Mouse (Mus musculus) limb, embryonic 15.5 days (tissue): ENCODE results near the gene Rcc2. TPM values are rescaled to one million over a fixed set of nuclear protein-coding genes. Genes with fewer than 3 reads are reported as not detected.

ENCODE experiments used
- ATAC-seq: fragments of 200-750 bp; cut with Nextera tagmentation; 2 replicates; pipeline ENCODE4 v1.8.0; 2017; ENCODE audit warnings: low read depth, moderate TSS enrichment; ENCODE audit not compliant: insufficient number of reproducible peaks, low FRiP score, low TSS enrichment
- H3K27ac ChIP-seq: fragments of 300-500 bp; sonication (generic); 2 replicates; pipeline ENCODE4 v1.5.1; 2015; ENCODE audit warnings: moderate library complexity, mild to moderate bottlenecking, inconsistent platforms
- H3K27me3 ChIP-seq: fragments of 300-500 bp; sonication (generic); 2 replicates; pipeline ENCODE4 v1.6.1; 2015; ENCODE audit warnings: inconsistent platforms
- H3K36me3 ChIP-seq: fragments of 300-500 bp; sonication (generic); 2 replicates; pipeline ENCODE4 v1.6.1; 2015; ENCODE audit warnings: inconsistent platforms
- H3K4me1 ChIP-seq: fragments of 300-500 bp; sonication (generic); 2 replicates; pipeline ENCODE4 v1.6.1; 2015; ENCODE audit warnings: inconsistent platforms
- H3K4me2 ChIP-seq: fragments of 300-500 bp; sonication (generic); 2 replicates; pipeline ENCODE4 v1.6.1; 2015; ENCODE audit warnings: mild to moderate bottlenecking, inconsistent platforms
- H3K4me3 ChIP-seq: fragments of 300-500 bp; sonication (generic); 2 replicates; pipeline ENCODE4 v1.5.1; 2015; ENCODE audit warnings: mild to moderate bottlenecking, inconsistent platforms
- H3K9ac ChIP-seq: fragments of 300-500 bp; sonication (generic); 2 replicates; pipeline ENCODE4 v1.6.1; 2015; ENCODE audit warnings: inconsistent platforms
- H3K9me3 ChIP-seq: fragments of 300-500 bp; sonication (generic); 2 replicates; pipeline ENCODE4 v1.6.1; 2016; ENCODE audit warnings: inconsistent platforms
- WGBS: fragments of 180-500 bp; shearing (Covaris S2); methylation state at CpG from one replicate; pipeline ENCODE4 v1.1.7; 2015; 5-methylcytosine and 5-hydroxymethylcytosine counted together
- polyA plus RNA-seq: library from polyadenylated mRNA; unstranded; fragments of >200 nt; fragmentation: Nextera tagmentation; extraction: Ambion mirVana; gene quantifications from 2 replicates; pipeline ENCODE4 v1.2.1, GENCODE M21; 2015

Rcc2 gene
- polyA plus RNA-seq, 1 experiment from 2014 or later: 32.5 TPM

- H3K9ac ChIP-seq: peak overlapping the region; percentile 92
- H3K4me3 ChIP-seq: peak overlapping the region; percentile 86
- ATAC-seq: peak; percentile 82
- under 1% methylated on average over 30 of the region's 68 CpGs for WGBS
- H3K36me3 ChIP-seq: peaks cover 12% of the 10 kb centered on the region; the same call in 1 of the 2 replicates
- H3K27ac ChIP-seq: peak overlapping the region; percentile 98
- no peaks in the 10 kb centered on the region; the same call in 1 of the 2 replicates for H3K27me3 ChIP-seq
- no peaks in the 10 kb centered on the region for H3K9me3 ChIP-seq
- peaks cover 54% of the 10 kb centered on the region for H3K4me1 ChIP-seq
- H3K4me2 ChIP-seq: peak overlapping the region; percentile 81
These were observed 2.4 kb downstream of the Rcc2 start for GRCm38 (mm10) chr4:140702611-140703327.

DNA sequence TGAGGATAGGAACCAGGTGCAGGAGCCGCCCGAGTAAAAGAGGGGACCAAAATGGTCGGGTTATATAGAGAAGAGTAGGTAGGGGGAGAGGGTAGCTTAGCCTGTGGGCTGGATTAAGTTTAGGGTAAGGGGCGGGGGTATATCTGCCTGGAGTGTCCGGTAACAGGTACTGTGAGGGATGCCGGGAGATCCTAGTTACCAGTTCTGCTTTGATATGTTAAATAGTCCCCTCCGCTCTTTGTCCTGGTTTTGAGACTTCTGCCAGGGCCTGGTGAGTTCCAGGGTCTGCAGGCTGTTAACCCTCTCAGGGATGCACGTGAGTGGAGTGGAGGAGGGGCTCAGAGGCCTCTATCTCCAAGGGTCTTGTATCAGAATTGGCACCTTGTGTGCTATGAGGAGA is 3.3 kb downstream of the Rcc2 start:
- Histone ChIP-seq H3K4me1 (peaks cover 63% of the 10 kb centered on the region), H3K4me3 (peak overlapping the region; percentile 86), H3K27ac (peak overlapping the region; percentile 98; the same call in 1 of the 2 replicates), H3K9ac (0 out of 2 replicates have a peak overlapping the region, but pooled peaks have one; percentile 92), H3K9me3 (no peaks in the 10 kb centered on the region), H3K36me3 (peaks cover 21% of the 10 kb centered on the region), H3K27me3 (no peaks in the 10 kb centered on the region; the same call in 1 of the 2 replicates), H3K4me2 (peak overlapping the region; percentile 81)
- no peak for ATAC-seq
- 11% methylated on average over 8 of the region's 8 CpGs for WGBS

- H3K36me3 ChIP-seq: peaks cover 26% of the 10 kb centered on the region
- WGBS: 45% methylated on average over 4 of the region's 4 CpGs
- H3K4me3 ChIP-seq: 0 out of 2 replicates have a peak overlapping the region, but pooled peaks have one; percentile 86
- peaks cover 67% of the 10 kb centered on the region for H3K4me1 ChIP-seq
- ATAC-seq: no peak
- H3K27ac ChIP-seq: peak overlapping the region; percentile 98
- 0 out of 2 replicates have a peak overlapping the region, but pooled peaks have one; percentile 92 for H3K9ac ChIP-seq
- H3K4me2 ChIP-seq: peak overlapping the region; percentile 81; the same call in 1 of the 2 replicates
- H3K9me3 ChIP-seq: no peaks in the 10 kb centered on the region
- no peaks in the 10 kb centered on the region for H3K27me3 ChIP-seq
These were observed 3.8 kb downstream of the Rcc2 start for GRCm38 (mm10) chr4:140704166-140704565.

DNA sequence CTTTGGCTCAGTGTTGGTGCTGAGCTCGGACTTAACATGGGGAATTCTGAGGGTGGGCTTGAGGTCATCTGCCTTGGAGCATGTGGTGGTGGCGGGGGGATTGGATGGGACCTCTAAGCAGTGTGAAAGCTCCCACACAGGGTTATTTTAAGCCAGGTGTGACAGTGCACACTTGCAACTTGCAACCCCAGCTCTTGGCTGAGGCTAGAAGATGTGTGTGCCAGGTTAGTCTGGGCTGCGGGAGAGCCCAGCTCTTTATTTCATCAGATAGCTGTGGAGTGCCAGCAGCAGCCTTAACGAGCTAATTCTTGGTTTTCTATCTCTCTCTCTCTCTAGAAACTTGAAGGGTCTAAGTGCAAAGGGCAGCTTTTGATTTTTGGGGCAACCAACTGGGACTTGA is 7.3 kb downstream of the Rcc2 start:
- Histone ChIP-seq H3K9ac (no peak overlapping the region), H3K36me3 (peaks cover 57% of the 10 kb centered on the region), H3K9me3 (no peaks in the 10 kb centered on the region), H3K4me3 (no peak overlapping the region), H3K27ac (no peak overlapping the region), H3K27me3 (no peaks in the 10 kb centered on the region), H3K4me1 (peaks cover 65% of the 10 kb centered on the region), H3K4me2 (no peak overlapping the region)
- WGBS: 65% methylated on average over 4 of the region's 4 CpGs
- no peak for ATAC-seq

DNA sequence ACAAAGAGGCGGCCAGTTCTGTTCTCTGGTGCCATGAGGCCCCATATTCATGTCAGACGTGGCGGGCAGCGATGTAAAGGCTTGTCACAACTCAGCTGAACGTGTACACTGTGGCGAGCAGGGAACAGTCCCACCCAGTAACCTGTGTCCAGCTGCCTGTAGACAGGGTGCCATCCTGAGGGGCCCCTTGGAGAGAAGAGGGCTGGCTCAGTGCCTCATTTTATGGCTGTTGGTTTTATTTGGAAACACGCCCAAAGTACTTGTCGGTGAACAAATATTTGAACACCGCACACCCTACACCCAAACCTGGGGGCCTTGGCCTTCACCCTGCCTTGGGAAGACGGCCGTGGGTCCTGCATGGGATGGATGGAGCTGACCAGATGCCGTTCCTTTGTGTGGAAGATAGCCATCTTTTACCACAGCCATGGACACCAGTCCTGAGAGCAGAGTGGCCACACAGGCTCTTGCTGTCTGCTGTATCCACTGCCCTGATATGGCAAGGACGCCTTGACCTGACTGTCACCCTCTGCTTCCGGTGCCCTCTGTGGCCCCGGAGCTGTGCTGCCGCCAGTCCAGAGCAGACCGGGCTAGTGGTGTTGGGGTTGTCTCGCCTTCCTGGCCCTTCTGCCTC is 8.1 kb downstream of the Rcc2 start:
- H3K4me2 ChIP-seq: no peak overlapping the region
- WGBS: 73% methylated on average over 18 of the region's 18 CpGs
- H3K27ac ChIP-seq: no peak overlapping the region; the same call in 1 of the 2 replicates
- no peak overlapping the region for H3K4me3 ChIP-seq
- H3K27me3 ChIP-seq: no peaks in the 10 kb centered on the region
- H3K4me1 ChIP-seq: peaks cover 64% of the 10 kb centered on the region
- H3K9me3 ChIP-seq: no peaks in the 10 kb centered on the region
- H3K9ac ChIP-seq: no peak overlapping the region
- ATAC-seq: no peak
- peaks cover 65% of the 10 kb centered on the region for H3K36me3 ChIP-seq

DNA sequence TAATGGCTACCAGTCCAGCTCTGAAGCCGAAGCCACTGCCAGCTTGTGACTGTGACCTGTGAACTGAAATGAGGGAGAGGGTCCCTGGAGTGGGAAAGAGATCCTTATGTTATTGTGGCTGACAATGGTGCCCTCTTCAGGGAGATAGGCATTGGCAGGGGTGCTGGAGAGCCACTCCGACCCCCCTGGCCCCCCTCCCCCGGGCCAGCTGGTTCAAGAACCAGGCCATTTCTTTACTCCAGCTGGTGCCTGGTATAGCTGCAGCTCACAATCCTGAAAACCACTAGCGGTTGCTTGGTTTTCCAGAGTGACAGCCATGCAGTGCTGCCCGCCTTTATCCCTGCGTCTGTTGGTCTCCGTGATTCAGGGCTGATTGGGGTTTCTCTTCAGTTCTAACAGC is 8.8 kb downstream of the Rcc2 start:
- Histone ChIP-seq H3K27me3 (no peaks in the 10 kb centered on the region), H3K36me3 (peaks cover 72% of the 10 kb centered on the region), H3K27ac (no peak overlapping the region), H3K9me3 (no peaks in the 10 kb centered on the region), H3K9ac (no peak overlapping the region), H3K4me1 (peaks cover 63% of the 10 kb centered on the region), H3K4me3 (no peak overlapping the region), H3K4me2 (no peak overlapping the region)
- WGBS: 78% methylated on average over 7 of the region's 7 CpGs
- ATAC-seq: no peak

- no peak overlapping the region for H3K4me3 ChIP-seq
- ATAC-seq: no peak
- H3K27ac ChIP-seq: no peak overlapping the region
- no peak overlapping the region for H3K4me2 ChIP-seq
- peaks cover 63% of the 10 kb centered on the region for H3K4me1 ChIP-seq
- H3K27me3 ChIP-seq: no peaks in the 10 kb centered on the region
- 80% methylated on average over 10 of the region's 10 CpGs for WGBS
- H3K36me3 ChIP-seq: peaks cover 77% of the 10 kb centered on the region
- H3K9ac ChIP-seq: no peak overlapping the region
- H3K9me3 ChIP-seq: no peaks in the 10 kb centered on the region
These were observed 9.3 kb downstream of the Rcc2 start for GRCm38 (mm10) chr4:140709617-140710016.

GRCm38 (mm10) chr4:140710781-140711180 is 10.4 kb downstream of the Rcc2 start:
- ATAC-seq: no peak
- 65% methylated on average over 10 of the region's 10 CpGs for WGBS

DNA sequence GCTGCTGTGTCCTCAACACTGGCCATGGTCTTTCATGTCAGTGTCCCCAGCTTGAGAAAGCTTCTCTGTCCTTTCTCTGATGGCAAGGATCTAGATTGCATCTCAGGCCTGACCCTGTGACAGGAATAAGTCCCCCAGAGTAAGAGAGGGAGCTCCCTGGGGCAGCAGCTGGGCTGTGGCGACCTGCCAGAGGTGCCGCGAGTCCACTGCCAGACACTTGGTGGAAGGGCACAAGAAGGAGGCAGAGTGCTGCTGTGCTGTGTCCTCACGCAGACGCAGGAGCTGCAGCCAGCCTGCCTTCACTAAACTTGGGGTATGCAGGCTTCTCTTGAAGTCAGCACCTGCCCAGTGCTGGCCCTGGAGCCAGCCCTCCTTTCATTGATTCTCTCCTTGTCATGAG is 11.0 kb downstream of the Rcc2 start:
- Histone ChIP-seq H3K27me3 (no peaks in the 10 kb centered on the region), H3K4me3 (no peak overlapping the region), H3K9me3 (no peaks in the 10 kb centered on the region), H3K27ac (no peak overlapping the region), H3K36me3 (peaks cover 84% of the 10 kb centered on the region), H3K9ac (no peak overlapping the region), H3K4me1 (peaks cover 57% of the 10 kb centered on the region), H3K4me2 (no peak overlapping the region)
- WGBS: 81% methylated on average over 5 of the region's 5 CpGs
- ATAC-seq: no peak

More at GRCm38 (mm10) chr4:140710781-140711180, 10.4 kb downstream of the Rcc2 start:
- no peaks in the 10 kb centered on the region for H3K9me3 ChIP-seq
- H3K36me3 ChIP-seq: peaks cover 83% of the 10 kb centered on the region
- H3K27ac ChIP-seq: 0 out of 2 replicates have a peak overlapping the region, but pooled peaks have one; percentile 50
- no peak overlapping the region for H3K9ac ChIP-seq
- no peaks in the 10 kb centered on the region for H3K27me3 ChIP-seq
- peaks cover 60% of the 10 kb centered on the region for H3K4me1 ChIP-seq
- H3K4me2 ChIP-seq: no peak overlapping the region
- H3K4me3 ChIP-seq: no peak overlapping the region

DNA sequence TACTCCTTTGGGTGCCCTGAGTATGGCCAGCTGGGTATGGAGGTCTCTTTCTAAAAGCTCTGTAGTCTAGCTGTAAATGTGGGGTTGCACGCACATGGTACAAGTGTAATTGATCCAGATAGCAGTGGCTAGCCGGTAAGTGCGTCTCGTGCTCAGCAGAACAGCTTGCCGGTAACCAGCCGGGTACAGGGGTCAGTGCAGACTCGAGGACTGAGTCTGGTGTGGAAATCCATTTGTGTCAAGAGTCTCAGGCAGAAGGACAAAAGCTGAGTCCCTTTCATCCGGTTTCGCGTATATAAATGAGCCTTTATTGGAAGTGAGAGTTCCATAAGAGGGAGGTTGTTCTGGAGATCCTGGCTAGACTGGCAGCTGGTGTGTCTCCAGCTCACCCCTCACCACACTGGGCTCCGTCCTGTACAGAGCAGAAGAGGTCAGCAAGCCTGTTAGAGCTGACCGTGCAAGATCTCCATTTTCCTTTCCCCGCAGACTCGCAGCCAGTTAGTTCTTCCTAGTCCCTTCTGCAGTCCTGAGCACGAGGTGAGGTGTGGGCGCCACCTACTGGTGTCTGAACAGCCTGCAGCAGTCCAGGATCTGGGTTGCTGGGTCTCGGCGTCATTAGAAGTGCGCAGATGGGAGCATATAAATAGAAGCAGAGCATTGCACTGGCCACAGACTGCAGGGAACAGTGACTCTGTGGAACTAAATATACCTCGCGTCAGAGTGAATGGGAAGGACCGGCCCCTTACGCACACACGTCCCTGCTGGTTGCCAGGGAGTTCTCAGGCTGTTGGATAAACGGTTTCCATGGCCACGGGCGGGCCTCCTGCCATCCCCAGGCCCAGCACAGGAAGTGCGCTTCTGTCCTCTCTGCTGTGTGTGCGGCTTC is 13.4 kb downstream of the Rcc2 start:
- peak; percentile 68 for ATAC-seq
- Histone ChIP-seq H3K27me3 (no peaks in the 10 kb centered on the region), H3K4me3 (no peak overlapping the region), H3K9me3 (no peaks in the 10 kb centered on the region), H3K9ac (no peak overlapping the region), H3K36me3 (peaks cover 93% of the 10 kb centered on the region), H3K4me2 (no peak overlapping the region), H3K4me1 (peaks cover 35% of the 10 kb centered on the region), H3K27ac (peak overlapping the region; percentile 51)
- WGBS: 52% methylated on average over 29 of the region's 29 CpGs

DNA sequence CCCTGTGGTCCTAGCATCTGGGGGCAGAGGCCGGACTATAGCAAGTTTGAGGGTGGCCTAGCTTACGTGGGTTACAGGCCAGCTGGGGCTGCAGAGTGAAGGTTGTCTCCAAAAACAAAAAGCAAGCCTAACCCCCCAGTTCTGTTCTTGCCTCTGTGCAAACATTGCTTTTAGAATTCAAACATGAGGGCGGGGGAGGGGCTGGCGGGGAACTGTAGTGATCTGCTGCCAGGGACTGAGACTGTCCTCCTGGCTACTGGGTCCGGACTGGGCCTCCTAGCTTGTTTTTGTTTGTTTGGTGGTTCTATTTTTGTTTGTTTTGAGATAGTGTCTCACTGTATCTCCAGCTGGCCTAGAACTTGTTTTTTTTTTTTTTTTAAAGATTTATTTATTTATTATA is 14.2 kb downstream of the Rcc2 start:
- Histone ChIP-seq H3K9ac (no peak overlapping the region), H3K27ac (no peak overlapping the region)

More for the DNA sequence above, 14.2 kb downstream of the Rcc2 start:
- peaks cover 92% of the 10 kb centered on the region for H3K36me3 ChIP-seq
- no peak for ATAC-seq
- WGBS: 93% methylated on average over 5 of the region's 5 CpGs
- no peak overlapping the region for H3K4me2 ChIP-seq
- no peaks in the 10 kb centered on the region for H3K27me3 ChIP-seq
- no peak overlapping the region for H3K4me3 ChIP-seq
- H3K4me1 ChIP-seq: peaks cover 27% of the 10 kb centered on the region
- H3K9me3 ChIP-seq: no peaks in the 10 kb centered on the region
